Mouse (Mus musculus) B cell, adult 67 days (primary cell): ENCODE measurements around the gene Inpp5f. TPM values are rescaled to one million over a fixed set of nuclear protein-coding genes. Genes with fewer than 3 reads are reported as not detected.

Experiments used
- total RNA-seq, 2 experiments: library from RNA; stranded (reverse); gene quantifications; 4 replicates each; pipeline ENCODE4 v1.2.4; 2023

Gene Inpp5f
- total RNA-seq = 10 to 100 TPM; 84.0 to 85.7 TPM

DNA sequence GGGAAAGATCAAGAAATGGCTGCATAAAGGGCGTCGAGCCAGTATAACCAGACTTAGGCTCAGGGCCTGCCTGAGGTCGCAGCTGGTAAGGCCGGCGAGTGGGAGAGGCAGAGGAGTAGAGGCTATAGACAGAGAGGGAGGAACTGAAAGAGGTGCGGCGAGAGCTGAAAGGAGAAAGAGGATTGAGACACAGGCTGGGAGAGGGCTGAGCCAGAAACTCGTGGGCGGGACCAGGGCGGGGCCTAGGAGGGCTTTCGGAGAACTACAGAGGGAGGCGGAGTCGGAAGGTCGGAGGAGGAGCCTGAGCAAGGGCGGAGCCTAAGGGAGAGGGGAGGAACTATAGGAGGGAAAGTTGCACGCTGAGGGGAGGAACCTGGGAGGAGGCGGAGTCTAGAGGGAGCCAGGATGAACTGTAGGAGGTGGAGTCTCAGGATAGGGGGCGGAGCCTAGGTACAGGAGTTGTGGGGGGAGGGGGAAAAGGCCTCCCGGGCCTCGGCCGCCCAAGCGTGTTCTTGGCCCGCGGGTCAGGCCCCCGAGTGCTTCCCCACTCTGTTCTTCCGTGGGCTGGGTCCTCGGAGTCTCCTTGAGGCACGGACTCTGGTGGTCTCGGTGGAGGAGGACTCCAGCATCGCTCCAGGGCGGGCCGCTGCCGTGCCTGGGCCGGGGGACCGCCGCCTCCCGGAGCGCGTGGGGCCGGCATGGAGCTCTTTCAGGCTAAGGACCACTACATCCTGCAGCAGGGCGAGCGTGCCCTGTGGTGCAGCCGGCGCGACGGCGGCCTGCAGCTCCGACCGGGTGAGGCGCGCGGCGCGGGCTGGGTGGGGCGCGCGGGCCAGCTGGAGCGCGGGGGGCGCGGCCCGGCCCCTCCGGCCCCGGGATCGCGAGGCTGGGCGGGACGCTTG, at the start of gene Inpp5f:
Gene Inpp5f (plus strand): TSS at position 432 of the 902 bp plus-strand sequence.

GRCm38 (mm10) chr7:128740334-128740733, 129.2 kb downstream of the Inpp5f start, which contains the start of gene Mcmbp:
Gene Mcmbp (minus strand): TSS chr7:128740495.

DNA sequence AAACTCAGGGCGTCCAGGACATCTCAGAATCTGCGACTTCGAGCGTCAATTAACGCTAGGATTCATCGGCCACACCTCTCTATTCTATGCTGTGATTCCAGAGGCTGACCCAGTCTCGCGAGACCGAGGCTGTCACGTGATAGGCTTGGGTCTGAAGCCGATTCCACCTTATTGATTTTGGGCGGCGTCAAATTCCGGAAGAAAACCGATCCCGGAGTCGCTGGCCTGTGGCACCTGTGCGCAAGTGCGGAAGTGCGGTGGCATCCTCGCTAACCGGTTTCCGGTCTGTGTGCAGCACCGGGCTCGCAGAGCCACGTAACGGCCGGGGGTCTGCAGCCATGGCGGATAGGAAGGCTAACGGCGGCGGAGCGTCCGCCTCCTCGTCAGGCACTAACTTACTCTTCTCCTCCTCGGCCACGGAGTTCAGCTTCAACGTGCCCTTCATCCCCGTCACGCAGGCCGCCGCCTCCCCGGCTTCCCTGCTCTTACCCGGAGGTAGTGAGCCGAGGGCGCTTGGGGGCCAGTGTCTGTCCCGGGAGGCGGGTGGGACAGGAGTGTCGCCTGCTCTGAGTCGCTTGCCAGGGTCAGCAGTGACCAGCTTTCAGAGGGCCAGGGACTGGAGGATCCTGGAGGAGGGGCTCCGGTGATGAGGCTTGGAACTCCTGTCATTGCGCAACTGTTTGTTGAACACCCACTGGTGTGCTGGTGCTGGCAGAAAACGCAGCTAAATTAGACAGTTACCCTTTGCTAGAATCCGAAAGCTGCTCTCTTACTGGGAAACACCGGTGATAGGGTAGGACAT, 133.8 kb downstream of the Inpp5f start, which contains the start of gene Sec23ip:
Gene Sec23ip (plus strand): TSS at position 260 of the 802 bp plus-strand sequence.

Other genes starting within 250 kb of the Inpp5f start
- 10 to 100 TPM; 25.7 to 32.9 TPM for gene Rgs10, start 192.6 kb upstream of the Inpp5f start, total RNA-seq
- 100 to 1,000 TPM; 165 to 194 TPM for gene Tial1, start 149.6 kb upstream of the Inpp5f start, total RNA-seq
- 1 to 10 TPM; 1.8 to 2.7 TPM for gene Bag3, start 87.7 kb upstream of the Inpp5f start, total RNA-seq
- gene Mcmbp, start 129.2 kb downstream of the Inpp5f start, total RNA-seq = 10 to 100 TPM; 80.6 to 84.0 TPM
- 10 to 100 TPM; 48.5 to 54.0 TPM for gene Sec23ip, start 133.6 kb downstream of the Inpp5f start, total RNA-seq